Mouse (Mus musculus): ENCODE data around the gene Zfp580. TPM values are rescaled to one million over a fixed set of nuclear protein-coding genes. Genes with fewer than 3 reads are reported as not detected.
"Not testable (repeated sequence)": the region's sequence is repeated elsewhere in the genome, so short reads cannot be mapped to it uniquely, and the experiment has no call there.

Gene Zfp580
- polyA plus RNA-seq, 1 experiment from 2014 or later: 44.6 TPM

DNA sequence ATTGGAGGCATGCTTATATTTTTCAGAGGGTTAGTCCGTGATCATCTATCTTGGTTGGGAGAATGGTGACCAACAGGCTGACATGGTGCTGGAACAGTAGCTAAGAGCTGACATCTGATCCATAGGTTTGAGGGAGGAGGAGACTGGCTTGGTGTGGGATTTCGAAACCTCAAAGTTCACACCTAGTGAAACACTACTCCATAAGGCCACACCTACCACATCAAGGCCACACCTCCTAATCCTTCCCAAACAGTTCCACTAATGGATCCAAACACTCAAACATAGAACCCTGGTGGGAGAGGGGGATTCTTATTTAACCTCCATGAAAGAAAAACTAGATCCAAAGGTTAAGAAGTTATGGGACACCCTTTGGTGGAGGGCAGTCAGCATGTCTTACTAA lies 34.4 kb upstream of the Zfp580 start:
- H3K4me2 ChIP-seq (ENCODE audit: low read depth, low read length, severe bottlenecking): no peak overlapping the region
- H3K4me3 ChIP-seq (ENCODE audit: low read depth, low read length): no peak overlapping the region
- no peaks in the 10 kb centered on the region for H3K9me3 ChIP-seq (ENCODE audit: control insufficient read depth, low read length)
- WGBS: 94% methylated on average over 2 of the region's 2 CpGs
- H3K27me3 ChIP-seq (ENCODE audit: control insufficient read depth, insufficient read depth, low read length): no peaks in the 10 kb centered on the region
- DNase-seq (ENCODE audit: low spot score) (no peak), ATAC-seq (replicated peaks; ENCODE audit: low FRiP score) (no peak)
- peaks cover 6% of the 10 kb centered on the region for H3K4me1 ChIP-seq (replicated peaks; ENCODE audit: control insufficient read depth, insufficient read depth, low read length)
- H3K27ac ChIP-seq (ENCODE audit: low read depth, low read length): no peak overlapping the region
- H3K36me3 ChIP-seq (ENCODE audit: control insufficient read depth, insufficient read depth, low read length): peaks cover 6% of the 10 kb centered on the region; the same call in 1 of the 2 replicates
- H3K9ac ChIP-seq (ENCODE audit: low read length): no peak overlapping the region

DNA sequence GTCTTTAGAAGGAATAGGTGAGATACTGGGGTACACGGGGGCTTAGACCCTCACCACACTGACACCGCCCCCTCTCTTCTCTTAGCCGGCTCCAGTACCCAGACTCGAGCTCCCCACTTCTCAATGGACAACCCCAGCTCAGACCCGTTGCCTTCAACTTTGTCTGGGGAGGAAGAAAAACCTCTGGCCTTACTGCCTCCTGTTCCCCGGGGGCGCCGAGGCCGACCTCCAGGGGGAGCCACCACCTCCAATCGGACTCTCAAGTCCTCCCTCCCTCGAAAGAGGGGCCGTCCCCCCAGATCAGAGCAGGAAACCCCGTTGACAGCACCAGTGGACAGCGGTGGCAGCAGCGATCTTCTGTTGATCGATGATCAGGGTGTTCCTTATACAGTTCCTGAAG lies 34.0 kb upstream of the Zfp580 start:
- Histone ChIP-seq H3K4me1 (replicated peaks; ENCODE audit: control insufficient read depth, insufficient read depth, low read length) (peaks cover 6% of the 10 kb centered on the region), H3K27ac (ENCODE audit: low read depth, low read length) (no peak overlapping the region), H3K27me3 (ENCODE audit: control insufficient read depth, insufficient read depth, low read length) (no peaks in the 10 kb centered on the region), H3K4me3 (ENCODE audit: low read depth, low read length) (no peak overlapping the region), H3K9ac (ENCODE audit: low read length) (no peak overlapping the region), H3K36me3 (ENCODE audit: control insufficient read depth, insufficient read depth, low read length) (peaks cover 3% of the 10 kb centered on the region; the same call in 1 of the 2 replicates), H3K4me2 (ENCODE audit: low read depth, low read length, severe bottlenecking) (no peak overlapping the region), H3K9me3 (ENCODE audit: control insufficient read depth, low read length) (no peaks in the 10 kb centered on the region)
- DNase-seq (ENCODE audit: low spot score): no peak
- WGBS: 91% methylated on average over 16 of the region's 16 CpGs
- ATAC-seq (replicated peaks; ENCODE audit: low FRiP score): no peak

DNA sequence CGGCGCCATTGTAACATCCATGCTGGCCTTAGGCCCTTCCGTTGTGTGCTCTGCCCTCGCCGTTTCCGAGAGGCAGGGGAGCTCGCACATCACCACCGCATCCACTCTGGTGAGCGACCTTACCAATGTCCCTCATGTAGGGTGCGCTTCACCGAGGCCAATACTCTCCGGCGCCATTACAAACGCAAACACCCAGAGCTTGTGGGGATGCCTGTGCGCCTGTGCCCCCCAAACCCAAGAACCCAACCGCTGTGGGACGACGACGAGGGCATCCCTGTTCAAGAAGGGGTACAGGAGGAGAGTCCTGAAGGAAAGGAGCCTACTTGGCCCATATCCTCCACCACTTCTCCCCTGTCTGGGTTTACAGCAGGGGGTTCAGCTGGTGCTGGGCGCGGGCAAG lies 33.4 kb upstream of the Zfp580 start:
- Histone ChIP-seq H3K4me2 (ENCODE audit: low read depth, low read length, severe bottlenecking) (no peak overlapping the region), H3K4me3 (ENCODE audit: low read depth, low read length) (no peak overlapping the region), H3K27ac (ENCODE audit: low read depth, low read length) (no peak overlapping the region), H3K9me3 (ENCODE audit: control insufficient read depth, low read length) (no peaks in the 10 kb centered on the region), H3K36me3 (ENCODE audit: control insufficient read depth, insufficient read depth, low read length) (no peaks in the 10 kb centered on the region; the same call in 1 of the 2 replicates), H3K27me3 (ENCODE audit: control insufficient read depth, insufficient read depth, low read length) (no peaks in the 10 kb centered on the region), H3K4me1 (replicated peaks; ENCODE audit: control insufficient read depth, insufficient read depth, low read length) (peaks cover 6% of the 10 kb centered on the region), H3K9ac (ENCODE audit: low read length) (no peak overlapping the region)
- DNase-seq (ENCODE audit: low spot score): no peak
- WGBS: 94% methylated on average over 21 of the region's 21 CpGs
- ATAC-seq (replicated peaks; ENCODE audit: low FRiP score): no peak

DNA sequence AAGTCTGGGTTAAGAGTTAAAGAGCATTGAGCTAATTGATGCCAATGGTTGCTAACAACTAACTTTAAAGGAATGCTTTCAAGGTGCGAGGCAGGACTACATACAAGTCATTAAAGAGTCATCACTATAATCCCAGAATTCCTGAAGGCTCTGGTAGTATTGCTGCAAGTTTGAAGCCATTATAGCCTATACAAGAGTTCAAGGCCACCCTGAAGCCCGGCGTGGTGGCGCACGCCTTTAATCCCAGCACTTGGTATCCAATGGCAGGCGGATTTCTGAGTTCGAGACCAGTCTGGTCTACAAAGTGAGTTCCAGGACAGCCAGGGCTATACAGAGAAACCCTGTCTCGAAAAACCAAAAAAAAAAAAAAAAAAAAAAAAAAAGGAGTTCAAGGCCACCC lies 31.8 kb upstream of the Zfp580 start:
- Histone ChIP-seq H3K9ac (ENCODE audit: low read length) (peak overlapping the region; percentile 95), H3K4me3 (ENCODE audit: low read depth, low read length) (peak overlapping the region; percentile 86), H3K4me2 (ENCODE audit: low read depth, low read length, severe bottlenecking) (peak overlapping the region; percentile 68), H3K27ac (ENCODE audit: low read depth, low read length) (peak overlapping the region; percentile 90)
- H3K27me3 ChIP-seq (ENCODE audit: control insufficient read depth, insufficient read depth, low read length); H3K4me1 ChIP-seq (replicated peaks; ENCODE audit: control insufficient read depth, insufficient read depth, low read length); H3K9me3 ChIP-seq (ENCODE audit: control insufficient read depth, low read length); H3K36me3 ChIP-seq (ENCODE audit: control insufficient read depth, insufficient read depth, low read length); DNase-seq (ENCODE audit: low spot score); ATAC-seq (replicated peaks; ENCODE audit: low FRiP score): not testable (repeated sequence)
- 30% methylated on average over 8 of the region's 8 CpGs for WGBS

DNA sequence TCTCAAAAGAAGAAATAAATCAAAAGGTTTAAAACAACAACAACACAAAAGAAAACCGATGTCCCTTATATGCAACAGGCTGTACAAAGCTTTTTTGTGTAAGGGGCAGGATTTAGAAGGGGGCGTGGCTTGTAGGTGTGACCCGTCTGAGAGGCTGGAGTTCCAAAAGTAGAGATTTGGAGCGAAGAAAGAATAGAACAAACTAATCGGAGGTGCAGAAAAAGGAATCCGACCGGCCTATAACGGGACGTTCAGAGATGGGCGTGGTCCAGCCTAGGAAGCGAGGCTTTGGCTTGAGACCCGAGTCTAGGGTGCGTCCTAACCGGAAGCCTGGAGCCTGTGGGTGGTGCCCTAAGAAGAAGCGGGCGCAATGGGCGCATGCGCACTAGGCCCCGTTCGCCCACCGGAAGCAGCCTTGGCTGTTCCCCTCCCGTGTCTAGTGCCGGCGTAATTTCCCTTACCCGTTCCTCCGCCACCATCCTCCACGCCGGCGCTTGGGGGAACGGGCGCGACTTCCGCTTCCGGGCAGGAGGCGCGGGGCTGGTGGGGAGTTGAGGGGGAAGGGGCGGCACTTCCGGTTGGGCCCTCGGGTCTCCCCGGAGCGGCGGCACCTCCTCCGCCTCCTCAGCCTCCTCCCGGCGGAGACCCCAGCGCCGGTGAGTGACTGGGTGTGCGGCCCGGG lies 31.2 kb upstream of the Zfp580 start, which contains the start of the genes Zfp865 and Ccdc106:
Zfp865 (plus strand) TSS at position 377 of the 682 bp plus-strand sequence.
Ccdc106 (plus strand) TSS at position 554 of the 682 bp plus-strand sequence.
- Histone ChIP-seq H3K4me3 (ENCODE audit: low read depth, low read length) (peak within 1 kb of the TSS; percentile 86), H3K4me1 (replicated peaks; ENCODE audit: control insufficient read depth, insufficient read depth, low read length) (peaks cover 3% of the 10 kb centered on the region; the same call in 1 of the 2 replicates), H3K9me3 (ENCODE audit: control insufficient read depth, low read length) (no peaks in the 10 kb centered on the region), H3K36me3 (ENCODE audit: control insufficient read depth, insufficient read depth, low read length) (no peaks in the 10 kb centered on the region; the same call in 1 of the 2 replicates), H3K27ac (ENCODE audit: low read depth, low read length) (peak within 1 kb of the TSS; percentile 90), H3K27me3 (ENCODE audit: control insufficient read depth, insufficient read depth, low read length) (no peaks in the 10 kb centered on the region), H3K9ac (ENCODE audit: low read length) (peak within 1 kb of the TSS; percentile 95), H3K4me2 (ENCODE audit: low read depth, low read length, severe bottlenecking) (peak within 1 kb of the TSS; percentile 68)
- ATAC-seq (replicated peaks; ENCODE audit: low FRiP score) (peak; percentile 89), DNase-seq (ENCODE audit: low spot score) (peak; percentile 99)
- under 1% methylated on average over 47 of the region's 49 CpGs for WGBS

DNA sequence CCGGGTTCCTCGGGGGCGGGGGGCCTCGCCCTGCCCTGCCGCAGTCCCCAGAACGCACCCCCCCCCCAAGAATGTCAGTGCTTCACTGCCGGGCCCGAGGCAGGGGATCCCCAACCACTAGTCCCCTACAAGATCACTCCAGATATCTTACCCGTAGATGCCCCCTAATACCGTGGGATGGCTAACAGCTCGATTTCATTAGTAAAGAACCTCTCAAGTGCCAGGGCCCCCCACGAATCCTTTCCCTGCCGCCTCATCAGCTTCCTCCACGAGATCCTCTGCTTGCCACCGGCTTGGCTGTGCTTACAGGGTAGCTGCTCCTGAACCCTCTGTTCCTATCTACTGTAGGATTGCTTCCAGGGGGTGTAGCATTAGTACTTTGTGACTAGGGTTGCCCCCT lies 30.7 kb upstream of the Zfp580 start:
- no peak; the same call in 1 of the 2 replicates for ATAC-seq (replicated peaks; ENCODE audit: low FRiP score)
- peak overlapping the region; percentile 90 for H3K27ac ChIP-seq (ENCODE audit: low read depth, low read length)
- no peaks in the 10 kb centered on the region for H3K9me3 ChIP-seq (ENCODE audit: control insufficient read depth, low read length)
- H3K4me1 ChIP-seq (replicated peaks; ENCODE audit: control insufficient read depth, insufficient read depth, low read length): peaks cover 3% of the 10 kb centered on the region; the same call in 1 of the 2 replicates
- peak overlapping the region; percentile 95 for H3K9ac ChIP-seq (ENCODE audit: low read length)
- WGBS: under 1% methylated on average over 9 of the region's 15 CpGs
- H3K4me3 ChIP-seq (ENCODE audit: low read depth, low read length): peak overlapping the region; percentile 86
- peak overlapping the region; percentile 68 for H3K4me2 ChIP-seq (ENCODE audit: low read depth, low read length, severe bottlenecking)
- H3K27me3 ChIP-seq (ENCODE audit: control insufficient read depth, insufficient read depth, low read length): no peaks in the 10 kb centered on the region
- DNase-seq (ENCODE audit: low spot score): no peak
- no peaks in the 10 kb centered on the region; the same call in 1 of the 2 replicates for H3K36me3 ChIP-seq (ENCODE audit: control insufficient read depth, insufficient read depth, low read length)

DNA sequence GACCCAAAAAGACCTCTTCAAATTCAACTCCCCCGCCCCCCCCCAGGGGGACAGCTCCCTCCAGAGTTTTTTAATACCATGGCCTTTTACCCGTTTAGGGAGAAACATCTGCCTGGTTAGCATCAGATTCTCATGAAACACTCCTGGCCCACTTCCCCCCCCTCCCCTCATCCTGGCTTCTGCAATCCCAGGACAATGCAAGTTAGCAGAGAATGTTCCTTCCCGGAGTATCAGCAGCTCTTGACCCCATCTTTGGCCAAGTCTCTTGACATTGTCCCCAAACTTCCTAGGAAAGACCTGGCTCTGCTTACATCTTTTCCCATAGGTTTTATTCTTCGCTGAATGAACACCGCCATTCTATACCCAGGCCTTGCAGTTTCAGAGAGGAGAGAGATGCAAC lies 30.1 kb upstream of the Zfp580 start:
- 56% methylated on average over 5 of the region's 5 CpGs for WGBS
- H3K4me2 ChIP-seq (ENCODE audit: low read depth, low read length, severe bottlenecking): peak overlapping the region; percentile 68
- H3K4me1 ChIP-seq (replicated peaks; ENCODE audit: control insufficient read depth, insufficient read depth, low read length): peaks cover 3% of the 10 kb centered on the region; the same call in 1 of the 2 replicates
- H3K9ac ChIP-seq (ENCODE audit: low read length): peak overlapping the region; percentile 95
- no peaks in the 10 kb centered on the region; the same call in 1 of the 2 replicates for H3K36me3 ChIP-seq (ENCODE audit: control insufficient read depth, insufficient read depth, low read length)
- no peaks in the 10 kb centered on the region for H3K9me3 ChIP-seq (ENCODE audit: control insufficient read depth, low read length)
- no peaks in the 10 kb centered on the region for H3K27me3 ChIP-seq (ENCODE audit: control insufficient read depth, insufficient read depth, low read length)
- ATAC-seq (replicated peaks; ENCODE audit: low FRiP score): no peak
- H3K27ac ChIP-seq (ENCODE audit: low read depth, low read length): 0 out of 2 replicates have a peak overlapping the region, but pooled peaks have one; percentile 90
- DNase-seq (ENCODE audit: low spot score): no peak
- H3K4me3 ChIP-seq (ENCODE audit: low read depth, low read length): peak overlapping the region; percentile 86

DNA sequence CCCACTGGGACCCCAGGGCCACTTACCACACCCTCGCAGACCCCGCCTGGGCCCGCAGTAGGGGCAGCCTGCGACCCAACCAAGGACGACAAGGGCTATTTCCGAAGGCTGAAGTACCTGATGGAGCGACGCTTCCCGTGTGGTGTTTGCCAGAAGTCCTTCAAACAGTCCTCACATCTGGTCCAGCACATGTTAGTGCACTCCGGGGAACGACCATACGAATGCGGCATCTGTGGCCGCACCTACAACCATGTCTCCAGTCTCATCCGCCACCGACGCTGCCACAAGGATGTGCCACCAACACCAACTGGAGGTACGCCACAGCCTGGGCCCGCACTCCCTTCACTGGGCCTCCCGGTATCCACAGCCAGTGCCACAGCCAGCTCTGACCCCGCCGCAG lies 21.8 kb upstream of the Zfp580 start:
- no peak overlapping the region for H3K4me3 ChIP-seq (ENCODE audit: low read depth, low read length)
- 98% methylated on average over 22 of the region's 22 CpGs for WGBS
- no peak overlapping the region for H3K4me2 ChIP-seq (ENCODE audit: low read depth, low read length, severe bottlenecking)
- no peaks in the 10 kb centered on the region for H3K27me3 ChIP-seq (ENCODE audit: control insufficient read depth, insufficient read depth, low read length)
- H3K9ac ChIP-seq (ENCODE audit: low read length): no peak overlapping the region
- DNase-seq (ENCODE audit: low spot score) (no peak), ATAC-seq (replicated peaks; ENCODE audit: low FRiP score) (no peak)
- no peaks in the 10 kb centered on the region for H3K4me1 ChIP-seq (replicated peaks; ENCODE audit: control insufficient read depth, insufficient read depth, low read length)
- peaks cover 46% of the 10 kb centered on the region for H3K36me3 ChIP-seq (ENCODE audit: control insufficient read depth, insufficient read depth, low read length)
- H3K27ac ChIP-seq (ENCODE audit: low read depth, low read length): no peak overlapping the region
- H3K9me3 ChIP-seq (ENCODE audit: control insufficient read depth, low read length): peaks cover 29% of the 10 kb centered on the region

Measured in forebrain, embryonic 11.5 days (tissue).